Comparison of ENCODE assay signal across 8 mouse cellular contexts in genomic region chr2:144172100-144172770, GRCm38 (mm10).
DNase-seq lines count a peak whose midpoint lies in the region; ATAC-seq and TF ChIP-seq lines count a peak whose summit lies in the region.

No protein-coding gene starts in this region.

- DNase-seq in ES-CJ7 (ENCODE audit: low read depth, low spot score) = peak; percentile 53
- peak; percentile 76 for DNase-seq in cerebellum, adult 8-10 months
- DNase-seq in layer of hippocampus, postnatal 10 days (ENCODE audit: low spot score in 2 of 2) = peak; percentile 73 to 81
- DNase-seq in lung, embryonic 14.5 days = peak; percentile 89
- DNase-seq in retina, postnatal 1 day = peak; percentile 92

- no peaks in the 10 kb centered on the region for H3K27me3 ChIP-seq in hindbrain, embryonic 12.5 days
- H3K27me3 ChIP-seq in lung, embryonic 14.5 days (ENCODE audit: insufficient read depth, low read length) = no peaks in the 10 kb centered on the region

- H3K4me1 ChIP-seq in hindbrain, embryonic 12.5 days = 0 out of 2 replicates have a peak, but pooled peaks cover 3% of the 10 kb centered on the region
- no peaks in the 10 kb centered on the region for H3K4me1 ChIP-seq in lung, embryonic 14.5 days (ENCODE audit: insufficient read depth)

- H3K4me3 ChIP-seq in hindbrain, embryonic 12.5 days = peak overlapping the region; percentile 22
- peak overlapping the region; percentile 25 for H3K4me3 ChIP-seq in lung, embryonic 14.5 days (ENCODE audit: low read depth, low read length)

- 20% methylated on average over 9 of the region's 9 CpGs for WGBS in hindbrain, embryonic 12.5 days
- 10% methylated on average over 9 of the region's 9 CpGs for WGBS in lung, embryonic 14.5 days

- 0 out of 2 replicates have a peak overlapping the region, but pooled peaks have one; percentile 14 for H3K27ac ChIP-seq in hindbrain, embryonic 12.5 days
- peak overlapping the region; percentile 18; the same call in 1 of the 2 replicates for H3K27ac ChIP-seq in lung, embryonic 14.5 days (ENCODE audit: low read depth)

- TF ChIP-seq CTCF in lung, embryonic 14.5 days (IDR thresholded peaks at IDR 0.05; ENCODE audit: low read depth) = no peak

- no peaks in the 10 kb centered on the region for H3K9me3 ChIP-seq in hindbrain, embryonic 12.5 days (replicated peaks)
- H3K9me3 ChIP-seq in lung, embryonic 14.5 days (ENCODE audit: low read depth, low read length) = no peaks in the 10 kb centered on the region

- peak overlapping the region; percentile 46 for H3K4me2 ChIP-seq in hindbrain, embryonic 12.5 days (replicated peaks)
- H3K4me2 ChIP-seq in lung, embryonic 14.5 days = peak overlapping the region; percentile 66

- H3K36me3 ChIP-seq in hindbrain, embryonic 12.5 days = no peaks in the 10 kb centered on the region
- no peaks in the 10 kb centered on the region for H3K36me3 ChIP-seq in lung, embryonic 14.5 days (ENCODE audit: insufficient read depth)

- peak overlapping the region; percentile 57 for H3K9ac ChIP-seq in hindbrain, embryonic 12.5 days
- peak overlapping the region; percentile 45 for H3K9ac ChIP-seq in lung, embryonic 14.5 days

- ATAC-seq in frontal cortex, adult (ENCODE audit: low TSS enrichment) = peak; percentile 98
- ATAC-seq in hindbrain, embryonic 12.5 days (ENCODE audit: low FRiP score) = peak; percentile 97
- peak; percentile 94 for ATAC-seq in lung, embryonic 14.5 days (ENCODE audit: insufficient read depth)
- no peak for ATAC-seq in monocyte, adult 5-6 weeks (replicated peaks; ENCODE audit: insufficient number of reproducible peaks, low FRiP score, low TSS enrichment, poor library complexity, severe bottlenecking)
